Mouse (Mus musculus): ENCODE measurements around the gene Kit.

GRCm38 (mm10) chr5:75604238-75604637 lies 29.5 kb downstream of the Kit start:
- no peak for TF ChIP-seq GATA1 (IDR thresholded peaks at IDR 0.05; ENCODE audit: low read length)
- no peak for TF ChIP-seq TAL1 (IDR thresholded peaks at IDR 0.05; ENCODE audit: low read length)
